Mouse (Mus musculus) cerebellum, postnatal 10 days (tissue): ENCODE measurements around the gene Zfp280b.
"Not testable (repeated sequence)": the region's sequence is repeated elsewhere in the genome, so short reads cannot be mapped to it uniquely, and the experiment has no call there.

Experiments used
- DNase-seq, 2 experiments: peaks; one replicate each; pipeline ENCODE4 v3.0.0; 2021; ENCODE audit warnings: mixed read lengths in 2 of 2

Gene Zfp280b

GRCm38 (mm10) chr10:76031511-76032401 lies 694 bp upstream of the Zfp280b start:
- peak; percentile 76 to 77 for DNase-seq

- DNase-seq, result no peak
Observed at GRCm38 (mm10) chr10:76033119-76033455, 637 bp downstream of the Zfp280b start.

- DNase-seq, result no peak
Observed at GRCm38 (mm10) chr10:76034001-76034600, 1.7 kb downstream of the Zfp280b start.

GRCm38 (mm10) chr10:76035277-76035676 lies 2.8 kb downstream of the Zfp280b start:
- DNase-seq, result no peak

GRCm38 (mm10) chr10:76036962-76037361 lies 4.5 kb downstream of the Zfp280b start:
- no peak for DNase-seq

GRCm38 (mm10) chr10:76045343-76045742 lies 12.9 kb downstream of the Zfp280b start:
- no peak for DNase-seq

GRCm38 (mm10) chr10:76046754-76047153 lies 14.3 kb downstream of the Zfp280b start:
- no peak for DNase-seq

GRCm38 (mm10) chr10:76047182-76047869 lies 14.9 kb downstream of the Zfp280b start:
- DNase-seq, result no peak

- DNase-seq, result no peak
Observed at GRCm38 (mm10) chr10:76048967-76049366, 16.5 kb downstream of the Zfp280b start.

GRCm38 (mm10) chr10:76051860-76052259 lies 19.4 kb downstream of the Zfp280b start:
- no peak for DNase-seq

GRCm38 (mm10) chr10:76062439-76062838 lies 30.0 kb downstream of the Zfp280b start:
- no peak for DNase-seq

- peak; percentile 69 to 76 for DNase-seq
Observed at GRCm38 (mm10) chr10:76067674-76068613, 35.5 kb downstream of the Zfp280b start.

- DNase-seq, result not testable (repeated sequence)
Observed at GRCm38 (mm10) chr10:76072080-76072479, 39.6 kb downstream of the Zfp280b start.

GRCm38 (mm10) chr10:76077008-76077407 lies 44.6 kb downstream of the Zfp280b start:
- not testable (repeated sequence) for DNase-seq
